Mouse (Mus musculus) bone marrow macrophage, adult 2 months (primary cell): ENCODE data around the gene Sec22c.

Source experiments
- CTCF ChIP-seq: IDR thresholded peaks from 2 replicates; pipeline ENCODE4 v1.5.1; 2012; ENCODE audit warnings: low read depth, mild to moderate bottlenecking, low read length, moderate library complexity
- POLR2A ChIP-seq: IDR thresholded peaks from 2 replicates; pipeline ENCODE4 v1.6.1; 2012; ENCODE audit warnings: mild to moderate bottlenecking, low read depth, low read length, borderline replicate concordance

- TF ChIP-seq POLR2A: no peak
- TF ChIP-seq CTCF: no peak
Measured at GRCm38 (mm10) chr9:121675556-121675955, 29.7 kb downstream of the Sec22c start.
